In genomic region chr7:3296711-3297110, GRCm38 (mm10) we compare ENCODE assay signal across 33 mouse cellular contexts. TPM values are rescaled to one million over a fixed set of nuclear protein-coding genes. Genes with fewer than 3 reads are reported as not detected.
DNase-seq lines count a peak whose midpoint lies in the region; ATAC-seq and TF ChIP-seq lines count a peak whose summit lies in the region.
"Had no signal": no experiment of that assay in that cellular context is flagged by ENCODE, and none has a peak within 500 bp of the region (broad histone marks: within the 10 kb centered on the region; RNA-seq: fewer than 3 reads in every experiment).

No protein-coding gene starts in this region.

- H3K4me1 ChIP-seq in heart, adult 2 months (ENCODE audit: control insufficient read depth, insufficient read depth, low read length), result peaks cover 26% of the 10 kb centered on the region
- H3K4me1 ChIP-seq in heart, embryonic 10.5 days, result peaks cover 47% of the 10 kb centered on the region
- H3K4me1 ChIP-seq in heart, embryonic 14.5 days (ENCODE audit: control insufficient read depth in 2 of 2, insufficient read depth in 2 of 2, low read length in 2 of 2), result peaks cover 18 to 54% of the 10 kb centered on the region in 2 experiments
- peaks cover 40% of the 10 kb centered on the region for H3K4me1 ChIP-seq in heart, postnatal 0 days (ENCODE audit: control insufficient read depth, insufficient read depth)
- H3K4me1 ChIP-seq in E14TG2a.4 (replicated peaks; ENCODE audit: low read depth, low read length), result peaks cover 86% of the 10 kb centered on the region
- H3K4me1 ChIP-seq in hindbrain, embryonic 12.5 days, result peaks cover 6% of the 10 kb centered on the region

- 72% methylated on average over 16 of the region's 16 CpGs for WGBS in heart, adult 2 months
- 91% methylated on average over 16 of the region's 16 CpGs for WGBS in heart, embryonic 10.5 days
- WGBS in heart, embryonic 14.5 days, result 86% methylated on average over 16 of the region's 16 CpGs
- WGBS in heart, postnatal 0 days, result 85% methylated on average over 16 of the region's 16 CpGs
- WGBS in hindbrain, embryonic 12.5 days, result 92% methylated on average over 16 of the region's 16 CpGs

- H3K4me3 ChIP-seq in heart, adult 2 months, result peak overlapping the region; percentile 12; the same call in 1 of the 2 replicates
- H3K4me3 ChIP-seq in heart, embryonic 10.5 days, result no peak overlapping the region
- H3K4me3 ChIP-seq in heart, embryonic 14.5 days (ENCODE audit: control insufficient read depth in 1 of 2, insufficient read depth in 1 of 2, low read depth in 1 of 2, low read length in 2 of 2), result no peak overlapping the region
- H3K4me3 ChIP-seq in heart, postnatal 0 days (ENCODE audit: low read depth, low read length), result no peak overlapping the region
- H3K4me3 ChIP-seq in E14TG2a.4 (replicated peaks; ENCODE audit: low read length), result peak overlapping the region; percentile 48
- no peak overlapping the region for H3K4me3 ChIP-seq in hindbrain, embryonic 12.5 days
- H3K4me3 ChIP-seq: embryonic facial prominence, embryonic 10.5 days; embryonic facial prominence, embryonic 13.5 days; erythroblast, embryonic 14.5 days; forebrain, embryonic 12.5 days; forebrain, embryonic 15.5 days; hindbrain, embryonic 10.5 days had no signal

- no peaks in the 10 kb centered on the region for H3K9me3 ChIP-seq in heart, embryonic 10.5 days
- H3K9me3 ChIP-seq in heart, embryonic 14.5 days (ENCODE audit: control insufficient read depth, low read length), result no peaks in the 10 kb centered on the region
- no peaks in the 10 kb centered on the region for H3K9me3 ChIP-seq in heart, postnatal 0 days (replicated peaks; ENCODE audit: control insufficient read depth, low read length)
- H3K9me3 ChIP-seq in E14TG2a.4 (ENCODE audit: low read length), result no peaks in the 10 kb centered on the region
- H3K9me3 ChIP-seq in hindbrain, embryonic 12.5 days (replicated peaks), result no peaks in the 10 kb centered on the region
- H3K9me3 ChIP-seq: embryonic facial prominence, embryonic 10.5 days; embryonic facial prominence, embryonic 13.5 days; forebrain, embryonic 12.5 days; forebrain, embryonic 15.5 days had no signal

- H3K4me2 ChIP-seq in heart, embryonic 14.5 days (ENCODE audit: low read length), result peak overlapping the region; percentile 37; the same call in 1 of the 2 replicates
- H3K4me2 ChIP-seq in heart, postnatal 0 days (ENCODE audit: low read depth, low read length), result peak overlapping the region; percentile 44; the same call in 1 of the 2 replicates
- H3K4me2 ChIP-seq in hindbrain, embryonic 12.5 days (replicated peaks), result no peak overlapping the region
- H3K4me2 ChIP-seq: embryonic facial prominence, embryonic 13.5 days; forebrain, embryonic 12.5 days; forebrain, embryonic 15.5 days; hindbrain, embryonic 14.5 days had no signal

- H3K27me3 ChIP-seq in heart, adult 2 months (ENCODE audit: control insufficient read depth, insufficient read depth, low read length), result no peaks in the 10 kb centered on the region
- no peaks in the 10 kb centered on the region for H3K27me3 ChIP-seq in heart, embryonic 10.5 days (ENCODE audit: insufficient read depth, poor library complexity, severe bottlenecking)
- H3K27me3 ChIP-seq in heart, embryonic 14.5 days (ENCODE audit: control insufficient read depth, insufficient read depth, low read length), result no peaks in the 10 kb centered on the region
- H3K27me3 ChIP-seq in heart, postnatal 0 days (ENCODE audit: control insufficient read depth, insufficient read depth, low read length), result no peaks in the 10 kb centered on the region
- no peaks in the 10 kb centered on the region for H3K27me3 ChIP-seq in E14TG2a.4 (ENCODE audit: insufficient read depth, low read length)
- peaks cover 21% of the 10 kb centered on the region for H3K27me3 ChIP-seq in hindbrain, embryonic 12.5 days
- H3K27me3 ChIP-seq: forebrain, embryonic 15.5 days had no signal

- TF ChIP-seq POLR2A in heart, adult 2 months (IDR thresholded peaks at IDR 0.05; ENCODE audit: insufficient read depth, low read depth, low read length), result no peak

- no peak overlapping the region for H3K27ac ChIP-seq in heart, adult 2 months
- no peak overlapping the region for H3K27ac ChIP-seq in heart, embryonic 10.5 days
- H3K27ac ChIP-seq in heart, embryonic 14.5 days (replicated peaks in 1 of 2; ENCODE audit: control insufficient read depth in 1 of 2, insufficient read depth in 1 of 2, low read depth in 2 of 2, low read length in 2 of 2), result no peak overlapping the region
- no peak overlapping the region for H3K27ac ChIP-seq in heart, postnatal 0 days (ENCODE audit: low read depth)
- H3K27ac ChIP-seq in hindbrain, embryonic 12.5 days, result no peak overlapping the region
- H3K27ac ChIP-seq: embryonic facial prominence, embryonic 10.5 days; embryonic facial prominence, embryonic 13.5 days; forebrain, embryonic 12.5 days; forebrain, embryonic 15.5 days; hindbrain, embryonic 10.5 days; hindbrain, embryonic 14.5 days; hindbrain, postnatal 0 days had no signal

- H3K36me3 ChIP-seq in heart, adult 2 months (ENCODE audit: control insufficient read depth, insufficient read depth, low read length), result peaks cover 60% of the 10 kb centered on the region
- H3K36me3 ChIP-seq in heart, embryonic 10.5 days, result peaks cover 61% of the 10 kb centered on the region
- H3K36me3 ChIP-seq in heart, embryonic 14.5 days (ENCODE audit: control insufficient read depth, insufficient read depth, low read length), result peaks cover 70% of the 10 kb centered on the region
- peaks cover 62% of the 10 kb centered on the region for H3K36me3 ChIP-seq in heart, postnatal 0 days (replicated peaks; ENCODE audit: control insufficient read depth, insufficient read depth, low read length)
- peaks cover 61% of the 10 kb centered on the region for H3K36me3 ChIP-seq in E14TG2a.4 (ENCODE audit: insufficient read depth, low read length)
- peaks cover 39% of the 10 kb centered on the region for H3K36me3 ChIP-seq in hindbrain, embryonic 12.5 days

- H3K9ac ChIP-seq in heart, adult 2 months (ENCODE audit: low read depth, low read length), result no peak overlapping the region
- H3K9ac ChIP-seq in heart, embryonic 14.5 days (ENCODE audit: low read length), result no peak overlapping the region
- H3K9ac ChIP-seq in heart, postnatal 0 days (replicated peaks; ENCODE audit: low read depth, low read length), result no peak overlapping the region
- H3K9ac ChIP-seq in hindbrain, embryonic 12.5 days, result no peak overlapping the region
- H3K9ac ChIP-seq: embryonic facial prominence, embryonic 13.5 days; forebrain, embryonic 12.5 days; forebrain, embryonic 15.5 days; hindbrain, embryonic 14.5 days had no signal

- no peak for TF ChIP-seq EP300 in heart, adult 2 months (IDR thresholded peaks at IDR 0.05; ENCODE audit: insufficient read depth, low read depth, low read length)
- TF ChIP-seq EP300 in heart, postnatal 0 days (IDR thresholded peaks at IDR 0.05; ENCODE audit: low read depth), result no peak

- intact Hi-C loops in heart, adult 2 months (cut with DNase I), result loop anchor here (10.0 kb wide), 2 partner anchors 408 to 1198 kb away; partner anchors contain the start of gene Rps9
- intact Hi-C loops in heart, postnatal 36 days (cut with DNase I), result no loop called here

- no peak for DNase-seq in heart, adult 2 months
- no peak for DNase-seq in heart, embryonic 10.5 days (ENCODE audit: low spot score)
- DNase-seq in heart, postnatal 36 days, result no peak
- no peak for DNase-seq in heart, postnatal 0 days (ENCODE audit: low spot score)
- DNase-seq in heart, adult 9 months (ENCODE audit: low spot score in 2 of 2), result no peak
- DNase-seq: adrenal gland, adult 8-10 months; adrenal gland, postnatal 25 days; cerebellum, adult 11-12 months; cerebellum, adult 8-10 months; cerebellum, postnatal 10 days; cerebellum, postnatal 36 days; embryo, embryonic 11 days; gastrocnemius, postnatal 10 days; kidney, adult 18-20 months; kidney, adult 9 months had no signal

- peaks cover 8% of the 10 kb centered on the region for H3K79me2 ChIP-seq in heart, adult 2 months (replicated peaks; ENCODE audit: control insufficient read depth, insufficient read depth, low read length)

- ATAC-seq in heart, embryonic 14.5 days (ENCODE audit: insufficient number of reproducible peaks, insufficient read depth, low FRiP score, low read depth), result no peak
- ATAC-seq in heart, postnatal 0 days (ENCODE audit: insufficient read depth, low read depth), result no peak
- no peak for ATAC-seq in hindbrain, embryonic 12.5 days (ENCODE audit: low FRiP score)
- ATAC-seq: activated CD4-positive, CD25-positive, alpha-beta regulatory T cell, adult 4 months; CD4-positive, CD25-positive, alpha-beta regulatory T cell, adult 4 months; forebrain, embryonic 15.5 days; hindbrain, postnatal 0 days; inflammation-experienced regulatory T-cells, adult 6 months; intestine, embryonic 16.5 days had no signal

- TF ChIP-seq CTCF in heart, adult 2 months (IDR thresholded peaks at IDR 0.05), result no peak
- no peak for TF ChIP-seq CTCF in heart, postnatal 0 days (IDR thresholded peaks at IDR 0.05; ENCODE audit: low read depth)
- TF ChIP-seq CTCF in E14TG2a.4 (conservative IDR thresholded peaks at IDR 0.05; ENCODE audit: low read length), result no peak

RNA-seq across cellular contexts. Expression of gene Prkcg, which starts 7.7 kb away (rescaled TPM):
- total RNA-seq in heart, adult 2 months (2021), result 1 to 10 TPM in 1 of 2 experiments, under 1 TPM in 1; 0.89 to 3.0 TPM
- 4.5 and 4.7 TPM in 2 replicates for polyA plus RNA-seq in heart, adult 2 months (2012; rRNA removed)
- polyA plus RNA-seq in heart, embryonic 10.5 days (2016; fragmentation: Nextera tagmentation; extraction: Ambion mirVana), result 0.16 and 0.35 TPM in 2 replicates
- 0.28 and 0.59 TPM in 2 replicates for polyA plus RNA-seq in heart, embryonic 14.5 days (2014; fragmentation: Nextera tagmentation; extraction: Ambion mirVana)
- 1 to 10 TPM; 1.8 to 2.5 TPM for total RNA-seq in heart, postnatal 36 days (2021)
- 1.8 and 4.2 TPM in 2 replicates for total RNA-seq in heart, postnatal 0 days (2014; rRNA removed; ENCODE audit: low replicate concordance)
- 0.30 and 0.40 TPM in 2 replicates for polyA plus RNA-seq in heart, postnatal 0 days (2015; fragmentation: Nextera tagmentation; extraction: Ambion mirVana)
- polyA plus RNA-seq in hindbrain, embryonic 12.5 days (2016; fragmentation: Nextera tagmentation; extraction: Ambion mirVana), result 0.35 and 0.39 TPM in 2 replicates
- polyA plus RNA-seq: activated CD4-positive, CD25-positive, alpha-beta regulatory T cell, adult 4 months; CD4-positive, CD25-positive, alpha-beta regulatory T cell, adult 4 months; erythroblast, embryonic 14.5 days had no signal

RNA-seq across cellular contexts. Expression of gene Myadm, which starts 7.8 kb away (rescaled TPM):
- 100 to 1,000 TPM; 131 to 139 TPM for total RNA-seq in heart, adult 2 months (2021)
- 397 and 685 TPM in 2 replicates for polyA plus RNA-seq in heart, adult 2 months (2012; rRNA removed)
- 127 and 180 TPM in 2 replicates for polyA plus RNA-seq in heart, embryonic 10.5 days (2016; fragmentation: Nextera tagmentation; extraction: Ambion mirVana)
- polyA plus RNA-seq in heart, embryonic 14.5 days (2014; fragmentation: Nextera tagmentation; extraction: Ambion mirVana), result 220 and 248 TPM in 2 replicates
- 100 to 1,000 TPM; 160 to 162 TPM for total RNA-seq in heart, postnatal 36 days (2021)
- total RNA-seq in heart, postnatal 0 days (2014; rRNA removed; ENCODE audit: low replicate concordance), result 223 and 238 TPM in 2 replicates
- polyA plus RNA-seq in heart, postnatal 0 days (2015; fragmentation: Nextera tagmentation; extraction: Ambion mirVana), result 119 and 123 TPM in 2 replicates
- polyA plus RNA-seq in hindbrain, embryonic 12.5 days (2016; fragmentation: Nextera tagmentation; extraction: Ambion mirVana), result 36.1 and 41.7 TPM in 2 replicates
- polyA plus RNA-seq: erythroblast, embryonic 14.5 days had no signal

RNA-seq across cellular contexts. Expression of gene Cacng7, which starts 36.0 kb away (rescaled TPM):
- 1 to 10 TPM; 4.3 to 5.4 TPM for total RNA-seq in heart, adult 2 months (2021)
- polyA plus RNA-seq in heart, adult 2 months (2012; rRNA removed), result 6.7 and 7.7 TPM in 2 replicates
- polyA plus RNA-seq in heart, embryonic 10.5 days (2016; fragmentation: Nextera tagmentation; extraction: Ambion mirVana), result 0.22 and 1.3 TPM in 2 replicates
- polyA plus RNA-seq in heart, embryonic 14.5 days (2014; fragmentation: Nextera tagmentation; extraction: Ambion mirVana), result 0.39 and 0.88 TPM in 2 replicates
- total RNA-seq in heart, postnatal 36 days (2021), result 1 to 10 TPM; 3.7 to 4.7 TPM
- total RNA-seq in heart, postnatal 0 days (2014; rRNA removed; ENCODE audit: low replicate concordance), result 4.0 and 6.3 TPM in 2 replicates
- 0.15 and 0.29 TPM in 2 replicates for polyA plus RNA-seq in heart, postnatal 0 days (2015; fragmentation: Nextera tagmentation; extraction: Ambion mirVana)
- polyA plus RNA-seq in hindbrain, embryonic 12.5 days (2016; fragmentation: Nextera tagmentation; extraction: Ambion mirVana), result 3.7 and 4.6 TPM in 2 replicates
- polyA plus RNA-seq: activated CD4-positive, CD25-positive, alpha-beta regulatory T cell, adult 4 months; CD4-positive, CD25-positive, alpha-beta regulatory T cell, adult 4 months; erythroblast, embryonic 14.5 days; inflammation-experienced regulatory T-cells, adult 6 months had no signal

RNA-seq across cellular contexts. Expression of gene Nlrp12, which starts 47.2 kb away (rescaled TPM):
- total RNA-seq in heart, adult 2 months (2021), result under 1 TPM in 1 of 2 experiments, not detected in 1; 0.13 TPM
- polyA plus RNA-seq in heart, adult 2 months (2012; rRNA removed), result 0.14 TPM in 1 of 2 replicates, not detected in the other
- 0.06 TPM in 1 of 2 replicates, not detected in the other for polyA plus RNA-seq in heart, embryonic 10.5 days (2016; fragmentation: Nextera tagmentation; extraction: Ambion mirVana)
- polyA plus RNA-seq in heart, embryonic 14.5 days (2014; fragmentation: Nextera tagmentation; extraction: Ambion mirVana), result 0.04 TPM in 1 of 2 replicates, not detected in the other
- not detected for total RNA-seq in heart, postnatal 36 days (2021)
- total RNA-seq in heart, postnatal 0 days (2014; rRNA removed; ENCODE audit: low replicate concordance), result under 0.01 TPM in 1 of 2 replicates, not detected in the other
- polyA plus RNA-seq in heart, postnatal 0 days (2015; fragmentation: Nextera tagmentation; extraction: Ambion mirVana), result 0.01 TPM in 2 replicates
- polyA plus RNA-seq in hindbrain, embryonic 12.5 days (2016; fragmentation: Nextera tagmentation; extraction: Ambion mirVana), result not detected in 2 replicates
- total RNA-seq: adrenal gland, postnatal 25 days; gastrocnemius, postnatal 4 days; heart, adult 18-20 months had no signal
- polyA plus RNA-seq: brain, embryonic 14.5 days; CD4-positive, CD25-positive, alpha-beta regulatory T cell, adult 4 months; embryonic facial prominence, embryonic 13.5 days; erythroblast, embryonic 14.5 days; forebrain, embryonic 12.5 days; forebrain, embryonic 15.5 days; hindbrain, embryonic 10.5 days; inflammation-experienced regulatory T-cells, adult 6 months; intestine, embryonic 16.5 days had no signal

Comparison
In these comparisons a context has a peak if more than half of its experiments do, and no peak if none do; other contexts are left out.
1. H3K4me3 ChIP-seq: peak in heart, adult 2 months (single experiment) and E14TG2a.4 (single experiment); none in heart, embryonic 10.5 days (single experiment), heart, embryonic 14.5 days (0 of 2), heart, postnatal 0 days (single experiment) and hindbrain, embryonic 12.5 days (single experiment).